In genomic region chr5:140801782-140802181, GRCm38 (mm10) we compare ENCODE assay signal across 22 mouse cellular contexts. TPM values are rescaled to one million over a fixed set of nuclear protein-coding genes. Genes with fewer than 3 reads are reported as not detected.
DNase-seq lines count a peak whose midpoint lies in the region; ATAC-seq and TF ChIP-seq lines count a peak whose summit lies in the region.
"Had no signal": no experiment of that assay in that cellular context is flagged by ENCODE, and none has a peak within 500 bp of the region (broad histone marks: within the 10 kb centered on the region; RNA-seq: fewer than 3 reads in every experiment).

No protein-coding gene starts in this region.

- H3K27me3 ChIP-seq in liver, adult 2 months (ENCODE audit: control insufficient read depth, insufficient read depth, low read length): no peaks in the 10 kb centered on the region
- H3K27me3 ChIP-seq in liver, embryonic 11.5 days (replicated peaks; ENCODE audit: control insufficient read depth, insufficient read depth, low read length): no peaks in the 10 kb centered on the region
- H3K27me3 ChIP-seq: embryonic facial prominence, embryonic 13.5 days; forebrain, embryonic 12.5 days; heart, embryonic 13.5 days; hindbrain, embryonic 12.5 days had no signal

- no peak overlapping the region for H3K4me3 ChIP-seq in liver, adult 2 months (ENCODE audit: insufficient read depth, low read depth, low read length)
- H3K4me3 ChIP-seq in liver, embryonic 11.5 days (ENCODE audit: low read depth, low read length): no peak overlapping the region
- H3K4me3 ChIP-seq: embryonic facial prominence, embryonic 13.5 days; forebrain, embryonic 12.5 days; heart, embryonic 13.5 days; hindbrain, embryonic 12.5 days had no signal

- ATAC-seq in liver, embryonic 11.5 days (replicated peaks; ENCODE audit: low FRiP score): no peak
- peak; percentile 7; the same call in 1 of the 2 replicates for ATAC-seq in megakaryocyte progenitor cell, adult 5-6 weeks (replicated peaks; ENCODE audit: poor library complexity)
- ATAC-seq: CD4-positive, CD25-positive, alpha-beta regulatory T cell, adult 4 months; forebrain, embryonic 16.5 days; hindbrain, embryonic 16.5 days had no signal

- peaks cover 40% of the 10 kb centered on the region for H3K4me1 ChIP-seq in liver, adult 2 months (ENCODE audit: control insufficient read depth, insufficient read depth, low read length)
- peaks cover 40% of the 10 kb centered on the region for H3K4me1 ChIP-seq in liver, embryonic 11.5 days (replicated peaks; ENCODE audit: control insufficient read depth, insufficient read depth, low read length)

- TF ChIP-seq CTCF in liver, adult 2 months (IDR thresholded peaks at IDR 0.05; ENCODE audit: low read depth, low read length): no peak

- no peak overlapping the region for H3K4me2 ChIP-seq in liver, embryonic 11.5 days
- H3K4me2 ChIP-seq: embryonic facial prominence, embryonic 13.5 days; forebrain, embryonic 12.5 days; heart, embryonic 13.5 days; hindbrain, embryonic 12.5 days had no signal

- H3K9ac ChIP-seq in liver, adult 2 months (ENCODE audit: low read depth, low read length): no peak overlapping the region
- no peak overlapping the region; the same call in 1 of the 2 replicates for H3K9ac ChIP-seq in liver, embryonic 11.5 days (ENCODE audit: low read depth, low read length)
- H3K9ac ChIP-seq: embryonic facial prominence, embryonic 13.5 days; forebrain, embryonic 12.5 days; heart, embryonic 13.5 days; hindbrain, embryonic 12.5 days had no signal

- no peaks in the 10 kb centered on the region for H3K36me3 ChIP-seq in liver, adult 2 months (ENCODE audit: control insufficient read depth, insufficient read depth, low read length)
- H3K36me3 ChIP-seq in liver, embryonic 11.5 days (ENCODE audit: control insufficient read depth, insufficient read depth, low read length): no peaks in the 10 kb centered on the region
- H3K36me3 ChIP-seq: embryonic facial prominence, embryonic 13.5 days; forebrain, embryonic 12.5 days; heart, embryonic 13.5 days; hindbrain, embryonic 12.5 days had no signal

- H3K79me2 ChIP-seq in liver, adult 2 months (ENCODE audit: control insufficient read depth, insufficient read depth, low read length): peaks cover 29% of the 10 kb centered on the region

- DNase-seq in adrenal gland, postnatal 10 days: peak; percentile 52
- DNase-seq in adrenal gland, postnatal 36 days: no peak
- no peak for DNase-seq in liver, adult 2 months (ENCODE audit: extremely low read depth, low read depth, low spot score)
- DNase-seq in liver, embryonic 11.5 days (ENCODE audit: low spot score): no peak
- DNase-seq in adipocyte (ENCODE audit: low spot score): peak; percentile 53
- no peak for DNase-seq in retina, embryonic 14.5 days (ENCODE audit: low spot score)
- DNase-seq: adrenal gland, postnatal 14 days; B cell, adult 2 months; cerebellum, adult 11 months; cerebellum, adult 8-10 months; cerebellum, postnatal 14 days; gastrocnemius, postnatal 14 days; heart, postnatal 4 days had no signal

- WGBS in liver, adult 2 months: 52% methylated on average over 5 of the region's 5 CpGs
- 84% methylated on average over 5 of the region's 5 CpGs for WGBS in liver, embryonic 11.5 days

- TF ChIP-seq POLR2A in liver, adult 2 months (IDR thresholded peaks at IDR 0.05; ENCODE audit: extremely low read depth, insufficient read depth, low read length): no peak

- H3K27ac ChIP-seq in liver, adult 2 months (replicated peaks; ENCODE audit: insufficient read depth, low read depth, low read length): peak overlapping the region; percentile 98
- no peak overlapping the region for H3K27ac ChIP-seq in liver, embryonic 11.5 days (ENCODE audit: low read depth, low read length)
- H3K27ac ChIP-seq: embryonic facial prominence, embryonic 13.5 days; forebrain, embryonic 12.5 days; heart, embryonic 13.5 days; hindbrain, embryonic 12.5 days had no signal

- no peaks in the 10 kb centered on the region for H3K9me3 ChIP-seq in liver, embryonic 11.5 days (ENCODE audit: control insufficient read depth, low read length)
- H3K9me3 ChIP-seq: embryonic facial prominence, embryonic 13.5 days; forebrain, embryonic 12.5 days; G1E; heart, embryonic 13.5 days; hindbrain, embryonic 12.5 days had no signal

RNA-seq across cellular contexts. Expression of gene Gna12, which starts 28.4 kb away (rescaled TPM):
- total RNA-seq in adrenal gland, postnatal 10 days (2021): 100 to 1,000 TPM; 113 to 121 TPM
- 100 to 1,000 TPM; 119 to 155 TPM for total RNA-seq in adrenal gland, postnatal 36 days (2021)
- total RNA-seq in liver, adult 2 months (2014; rRNA removed): 43.1 and 56.9 TPM in 2 replicates
- 85.1 and 88.2 TPM in 2 replicates for polyA plus RNA-seq in liver, adult 2 months (2012; rRNA removed)
- polyA plus RNA-seq in liver, embryonic 11.5 days (2014; fragmentation: Nextera tagmentation; extraction: Ambion mirVana): 25.1 and 31.1 TPM in 2 replicates
- total RNA-seq in megakaryocyte progenitor cell, adult 5-6 weeks (2015): 45.4 and 50.2 TPM in 2 replicates
- total RNA-seq in megakaryocyte progenitor cell, adult 5-6 weeks (2017): 33.6 and 33.9 TPM in 2 replicates

Comparison
In these comparisons a context has a peak if more than half of its experiments do, and no peak if none do; other contexts are left out.
1. DNase-seq: peak in adrenal gland, postnatal 10 days (single experiment) and adipocyte (single experiment); none in adrenal gland, postnatal 36 days (0 of 2), liver, adult 2 months (single experiment), liver, embryonic 11.5 days (single experiment) and retina, embryonic 14.5 days (single experiment).